Mouse (Mus musculus) intestine, embryonic 15.5 days (tissue): ENCODE data around the gene Arhgap4. TPM values are rescaled to one million over a fixed set of nuclear protein-coding genes. Genes with fewer than 3 reads are reported as not detected.

Experiments
- ATAC-seq: fragments of 200-750 bp; cut with Nextera tagmentation; 2 replicates; pipeline ENCODE4 v1.8.0; 2017; ENCODE audit warnings: moderate TSS enrichment, moderate library complexity
- H3K27ac ChIP-seq: fragments of 300-500 bp; sonication (generic); 2 replicates; pipeline ENCODE4 v1.5.1; 2015; ENCODE audit warnings: mild to moderate bottlenecking, inconsistent platforms
- H3K27me3 ChIP-seq: fragments of 300-500 bp; sonication (generic); replicated peaks from 2 replicates; pipeline ENCODE4 v1.6.1; 2015; ENCODE audit warnings: inconsistent platforms
- H3K36me3 ChIP-seq: fragments of 300-500 bp; sonication (generic); 2 replicates; pipeline ENCODE4 v1.6.1; 2015; ENCODE audit warnings: inconsistent platforms
- H3K4me1 ChIP-seq: fragments of 300-500 bp; sonication (generic); replicated peaks from 2 replicates; pipeline ENCODE4 v1.6.1; 2015; ENCODE audit warnings: inconsistent platforms
- H3K4me2 ChIP-seq: fragments of 300-500 bp; sonication (generic); replicated peaks from 2 replicates; pipeline ENCODE4 v1.6.1; 2015; ENCODE audit warnings: mild to moderate bottlenecking, inconsistent platforms
- H3K4me3 ChIP-seq: fragments of 300-500 bp; sonication (generic); replicated peaks from 2 replicates; pipeline ENCODE4 v1.5.1; 2015; ENCODE audit warnings: inconsistent platforms
- H3K9ac ChIP-seq: fragments of 300-500 bp; sonication (generic); 2 replicates; pipeline ENCODE4 v1.6.1; 2015; ENCODE audit warnings: inconsistent platforms
- H3K9me3 ChIP-seq: fragments of 300-500 bp; sonication (generic); 2 replicates; pipeline ENCODE4 v1.6.1; 2016; ENCODE audit warnings: inconsistent platforms
- WGBS: fragments of 180-500 bp; shearing (Covaris S2); methylation state at CpG from one replicate; pipeline ENCODE4 v1.1.7; 2015; 5-methylcytosine and 5-hydroxymethylcytosine counted together
- polyA plus RNA-seq: library from polyadenylated mRNA; unstranded; fragments of >200 nt; fragmentation: Nextera tagmentation; extraction: Ambion mirVana; gene quantifications from 2 replicates; pipeline ENCODE4 v1.2.1, GENCODE M21; 2015

The Arhgap4 gene
- polyA plus RNA-seq, 1 experiment from 2014 or later: 3.7 TPM

GRCm38 (mm10) chrX:73948647-73949046, 27.0 kb upstream of the Arhgap4 start:
- peak; percentile 75 for ATAC-seq
- no peak overlapping the region for H3K27ac ChIP-seq

GRCm38 (mm10) chrX:73946896-73947295, 25.2 kb upstream of the Arhgap4 start:
- Histone ChIP-seq H3K36me3 (peaks cover 24% of the 10 kb centered on the region), H3K9ac (no peak overlapping the region), H3K27me3 (no peaks in the 10 kb centered on the region), H3K4me3 (no peak overlapping the region), H3K4me1 (no peaks in the 10 kb centered on the region), H3K4me2 (no peak overlapping the region), H3K9me3 (no peaks in the 10 kb centered on the region), H3K27ac (no peak overlapping the region)
- WGBS: 70% methylated on average over 6 of the region's 6 CpGs
- ATAC-seq: no peak

More at GRCm38 (mm10) chrX:73948647-73949046, 27.0 kb upstream of the Arhgap4 start:
- Histone ChIP-seq H3K4me3 (no peak overlapping the region), H3K4me2 (no peak overlapping the region), H3K27me3 (no peaks in the 10 kb centered on the region), H3K9ac (no peak overlapping the region), H3K9me3 (no peaks in the 10 kb centered on the region), H3K36me3 (peaks cover 28% of the 10 kb centered on the region), H3K4me1 (no peaks in the 10 kb centered on the region)
- WGBS: 26% methylated on average over 4 of the region's 4 CpGs

GRCm38 (mm10) chrX:73942294-73942693, 20.6 kb upstream of the Arhgap4 start:
- Histone ChIP-seq H3K36me3 (peaks cover 8% of the 10 kb centered on the region), H3K4me2 (no peak overlapping the region), H3K4me1 (no peaks in the 10 kb centered on the region), H3K9ac (no peak overlapping the region), H3K9me3 (no peaks in the 10 kb centered on the region), H3K4me3 (no peak overlapping the region), H3K27ac (0 out of 2 replicates have a peak overlapping the region, but pooled peaks have one; percentile 22), H3K27me3 (no peaks in the 10 kb centered on the region)
- peak; percentile 86 for ATAC-seq
- WGBS: 67% methylated on average over 2 of the region's 2 CpGs

GRCm38 (mm10) chrX:73941860-73942259, 20.2 kb upstream of the Arhgap4 start:
- WGBS: 66% methylated on average over 2 of the region's 2 CpGs
- Histone ChIP-seq H3K27me3 (no peaks in the 10 kb centered on the region), H3K9me3 (no peaks in the 10 kb centered on the region), H3K4me2 (no peak overlapping the region), H3K27ac (0 out of 2 replicates have a peak overlapping the region, but pooled peaks have one; percentile 22), H3K4me3 (no peak overlapping the region), H3K4me1 (no peaks in the 10 kb centered on the region), H3K36me3 (peaks cover 8% of the 10 kb centered on the region), H3K9ac (no peak overlapping the region)
- ATAC-seq: peak; percentile 61

GRCm38 (mm10) chrX:73931871-73932270, 10.2 kb upstream of the Arhgap4 start:
- no peaks in the 10 kb centered on the region for H3K4me1 ChIP-seq
- no peak overlapping the region for H3K4me2 ChIP-seq
- H3K27me3 ChIP-seq: no peaks in the 10 kb centered on the region
- H3K9ac ChIP-seq: no peak overlapping the region
- H3K9me3 ChIP-seq: no peaks in the 10 kb centered on the region
- ATAC-seq: peak; percentile 27; the same call in 1 of the 2 replicates
- WGBS: 67% methylated on average over 2 of the region's 2 CpGs
- no peak overlapping the region for H3K4me3 ChIP-seq
- no peak overlapping the region for H3K27ac ChIP-seq
- no peaks in the 10 kb centered on the region for H3K36me3 ChIP-seq

- WGBS: 33% methylated on average over 17 of the region's 17 CpGs
- peak within 1 kb of the TSS; percentile 34 for H3K4me3 ChIP-seq
- H3K9ac ChIP-seq: peak within 1 kb of the TSS; percentile 20; the same call in 1 of the 2 replicates
- no peaks in the 10 kb centered on the region for H3K36me3 ChIP-seq
- peak within 1 kb of the TSS; percentile 50 for H3K4me2 ChIP-seq
- ATAC-seq: peak; percentile 95
- H3K27ac ChIP-seq: no peak within 1 kb of the TSS
- H3K9me3 ChIP-seq: no peaks in the 10 kb centered on the region
- H3K27me3 ChIP-seq: no peaks in the 10 kb centered on the region
- H3K4me1 ChIP-seq: no peaks in the 10 kb centered on the region
Observed at GRCm38 (mm10) chrX:73930402-73931062, 8.9 kb upstream of the Arhgap4 start, which contains the start of gene Renbp. Gene Renbp (minus strand): TSS chrX:73930850.

GRCm38 (mm10) chrX:73922550-73922882, 846 bp upstream of the Arhgap4 start:
- H3K4me1 ChIP-seq: no peaks in the 10 kb centered on the region
- H3K36me3 ChIP-seq: no peaks in the 10 kb centered on the region
- H3K9me3 ChIP-seq: no peaks in the 10 kb centered on the region
- H3K4me3 ChIP-seq: peak overlapping the region; percentile 51
- H3K4me2 ChIP-seq: peak overlapping the region; percentile 67
- H3K9ac ChIP-seq: peak overlapping the region; percentile 48; the same call in 1 of the 2 replicates
- peak overlapping the region; percentile 80; the same call in 1 of the 2 replicates for H3K27ac ChIP-seq
- ATAC-seq: no peak
- WGBS: 72% methylated on average over 8 of the region's 8 CpGs
- H3K27me3 ChIP-seq: no peaks in the 10 kb centered on the region

GRCm38 (mm10) chrX:73921285-73921822, 316 bp downstream of the Arhgap4 start:
- Histone ChIP-seq H3K27ac (peak overlapping the region; percentile 83), H3K27me3 (no peaks in the 10 kb centered on the region), H3K4me1 (no peaks in the 10 kb centered on the region), H3K4me2 (peak overlapping the region; percentile 60), H3K9ac (peak overlapping the region; percentile 59), H3K4me3 (peak overlapping the region; percentile 51), H3K9me3 (no peaks in the 10 kb centered on the region), H3K36me3 (no peaks in the 10 kb centered on the region)
- ATAC-seq: peak; percentile 53; the same call in 1 of the 2 replicates
- 15% methylated on average over 34 of the region's 34 CpGs for WGBS

- WGBS: 80% methylated on average over 5 of the region's 5 CpGs
- no peaks in the 10 kb centered on the region for H3K9me3 ChIP-seq
- H3K27me3 ChIP-seq: no peaks in the 10 kb centered on the region
- no peaks in the 10 kb centered on the region for H3K36me3 ChIP-seq
- H3K9ac ChIP-seq: no peak overlapping the region
- no peak for ATAC-seq
- H3K4me1 ChIP-seq: no peaks in the 10 kb centered on the region
- no peak overlapping the region for H3K27ac ChIP-seq
- no peak overlapping the region for H3K4me3 ChIP-seq
- no peak overlapping the region for H3K4me2 ChIP-seq
Observed at GRCm38 (mm10) chrX:73918631-73919030, 3.0 kb downstream of the Arhgap4 start.

- no peak overlapping the region for H3K4me2 ChIP-seq
- H3K36me3 ChIP-seq: no peaks in the 10 kb centered on the region
- H3K4me1 ChIP-seq: no peaks in the 10 kb centered on the region
- WGBS: 85% methylated on average over 8 of the region's 8 CpGs
- H3K9ac ChIP-seq: no peak overlapping the region
- no peak overlapping the region for H3K4me3 ChIP-seq
- ATAC-seq: no peak
- no peaks in the 10 kb centered on the region for H3K27me3 ChIP-seq
- H3K9me3 ChIP-seq: no peaks in the 10 kb centered on the region
- no peak overlapping the region for H3K27ac ChIP-seq
Observed at GRCm38 (mm10) chrX:73916945-73917344, 4.7 kb downstream of the Arhgap4 start.

- Histone ChIP-seq H3K9ac (no peak overlapping the region), H3K27ac (peak overlapping the region; percentile 60), H3K36me3 (no peaks in the 10 kb centered on the region), H3K27me3 (no peaks in the 10 kb centered on the region), H3K4me3 (peak overlapping the region; percentile 18), H3K9me3 (no peaks in the 10 kb centered on the region), H3K4me1 (no peaks in the 10 kb centered on the region), H3K4me2 (peak overlapping the region; percentile 46)
- ATAC-seq: peak; percentile 98
- 29% methylated on average over 31 of the region's 31 CpGs for WGBS
Observed at GRCm38 (mm10) chrX:73914827-73915703, 6.6 kb downstream of the Arhgap4 start.

GRCm38 (mm10) chrX:73911588-73911987, 10.1 kb downstream of the Arhgap4 start:
- Histone ChIP-seq H3K27me3 (no peaks in the 10 kb centered on the region), H3K27ac (no peak overlapping the region), H3K9ac (no peak overlapping the region), H3K4me2 (0 out of 2 replicates have a peak overlapping the region, but pooled peaks have one; percentile 54), H3K36me3 (no peaks in the 10 kb centered on the region), H3K4me1 (no peaks in the 10 kb centered on the region), H3K4me3 (no peak overlapping the region), H3K9me3 (no peaks in the 10 kb centered on the region)
- 82% methylated on average over 2 of the region's 2 CpGs for WGBS
- ATAC-seq: no peak
